Mouse (Mus musculus) G1E (cell line): ENCODE data around the gene Mocs2.

Experiments used
- CTCF ChIP-seq: IDR thresholded peaks from 2 replicates; pipeline ENCODE4 v1.5.1; 2012; ENCODE audit warnings: low read depth, low read length, inconsistent platforms, mixed read lengths
- GATA1 ChIP-seq: IDR thresholded peaks from 2 replicates; pipeline ENCODE4 v1.6.1; 2012; ENCODE audit warnings: borderline replicate concordance, low read length, inconsistent platforms, mixed read lengths

DNA sequence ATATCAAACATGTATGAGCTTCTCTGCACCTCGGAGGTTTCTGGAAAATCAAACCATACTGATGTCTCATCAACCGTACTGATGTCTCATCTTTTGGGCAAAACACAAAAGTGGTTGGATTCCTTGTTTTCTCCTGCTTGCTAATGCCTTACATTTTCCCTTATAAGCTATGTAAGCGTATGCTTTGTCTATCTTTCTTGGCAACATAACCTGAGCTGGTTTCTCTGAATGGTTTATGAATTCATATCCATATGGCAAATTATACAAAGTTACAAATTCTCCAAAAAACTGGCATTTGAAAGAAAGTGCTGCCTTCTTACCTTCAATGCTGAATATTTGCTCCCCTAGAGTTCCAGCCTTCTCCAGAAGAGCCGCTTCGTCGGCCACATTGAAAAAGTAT is 56.7 kb downstream of the Mocs2 start:
- no peak for TF ChIP-seq CTCF
- TF ChIP-seq GATA1 = no peak
